Mouse (Mus musculus) heart, embryonic 14.5 days (tissue): Measurements from ENCODE around the gene Eif4g3. TPM values are rescaled to one million over a fixed set of nuclear protein-coding genes. Genes with fewer than 3 reads are reported as not detected.

ENCODE experiments used
- ATAC-seq: fragments of 200-750 bp; cut with Nextera tagmentation; 2 replicates; pipeline ENCODE4 v1.8.0; 2017; ENCODE audit warnings: low read depth, moderate TSS enrichment; ENCODE audit not compliant: insufficient number of reproducible peaks, insufficient read depth, low FRiP score
- H3K27ac ChIP-seq, 2 experiments: fragments of 200-500 bp in 1 of 2; fragments of 300-500 bp in 1 of 2; sonication (generic) in 1 of 2; replicated peaks in 1 of 2; 2 replicates each; pipeline ENCODE4 v1.5.1; 2012 to 2014; ENCODE audit warnings: low read depth in 2 of 2, low read length in 2 of 2, control low read depth in 1 of 2, mild to moderate bottlenecking in 1 of 2, mixed read lengths in 1 of 2; ENCODE audit not compliant: control insufficient read depth in 1 of 2, insufficient read depth in 1 of 2
- H3K27me3 ChIP-seq: fragments of 300-500 bp; sonication (generic); 2 replicates; pipeline ENCODE4 v1.6.1; 2014; ENCODE audit warnings: mild to moderate bottlenecking, low read length, control low read depth; ENCODE audit not compliant: control insufficient read depth, insufficient read depth
- H3K36me3 ChIP-seq: fragments of 300-500 bp; sonication (generic); 2 replicates; pipeline ENCODE4 v1.6.1; 2014; ENCODE audit warnings: mild to moderate bottlenecking, control low read depth, low read length, mixed read lengths; ENCODE audit not compliant: control insufficient read depth, insufficient read depth
- H3K4me1 ChIP-seq, 2 experiments: fragments of 200-500 bp in 1 of 2; fragments of 300-500 bp in 1 of 2; sonication (generic) in 1 of 2; 2 replicates each; pipeline ENCODE4 v1.6.1; 2012 to 2014; ENCODE audit warnings: low read length in 2 of 2, control low read depth in 1 of 2, mixed read lengths in 1 of 2; ENCODE audit not compliant: control insufficient read depth in 2 of 2, insufficient read depth in 2 of 2
- H3K4me2 ChIP-seq: fragments of 300-500 bp; sonication (generic); 2 replicates; pipeline ENCODE4 v1.6.1; 2014; ENCODE audit warnings: mild to moderate bottlenecking, low read length
- H3K4me3 ChIP-seq, 2 experiments: fragments of 200-500 bp in 1 of 2; fragments of 300-500 bp in 1 of 2; sonication (generic) in 1 of 2; 2 replicates each; pipeline ENCODE4 v1.5.1; 2012 to 2014; ENCODE audit warnings: low read length in 2 of 2, mild to moderate bottlenecking in 2 of 2, control low read depth in 1 of 2, low read depth in 1 of 2, moderate library complexity in 1 of 2; ENCODE audit not compliant: control insufficient read depth in 1 of 2, insufficient read depth in 1 of 2
- H3K9ac ChIP-seq: fragments of 300-500 bp; sonication (generic); 2 replicates; pipeline ENCODE4 v1.6.1; 2014; ENCODE audit warnings: mild to moderate bottlenecking, low read length
- H3K9me3 ChIP-seq: fragments of 300-500 bp; sonication (generic); 2 replicates; pipeline ENCODE4 v1.6.1; 2016; ENCODE audit warnings: low read length, control low read depth; ENCODE audit not compliant: control insufficient read depth
- WGBS: fragments of 180-500 bp; shearing (Covaris S2); extraction: QIAGEN DNeasy Blood & Tissue Kit; methylation state at CpG from one replicate; pipeline ENCODE4 v1.1.7; 2014; 5-methylcytosine and 5-hydroxymethylcytosine counted together
- polyA plus RNA-seq: library from polyadenylated mRNA; unstranded; fragments of >200 nt; fragmentation: Nextera tagmentation; extraction: Ambion mirVana; gene quantifications from 2 replicates; pipeline ENCODE4 v1.2.1, GENCODE M21; 2014

The Eif4g3 gene
- polyA plus RNA-seq, 1 experiment from 2014 or later, result 24.9 TPM

- no peak overlapping the region for H3K4me2 ChIP-seq
- H3K4me3 ChIP-seq, result no peak overlapping the region
- H3K9ac ChIP-seq, result no peak overlapping the region
- H3K9me3 ChIP-seq, result no peaks in the 10 kb centered on the region
- H3K27me3 ChIP-seq, result no peaks in the 10 kb centered on the region
- H3K27ac ChIP-seq, result no peak overlapping the region
- peaks cover 60% of the 10 kb centered on the region for H3K36me3 ChIP-seq
- no peak for ATAC-seq
- WGBS, result 91% methylated on average over 6 of the region's 6 CpGs
- peaks cover 5 to 8% of the 10 kb centered on the region in 2 experiments; a peak in 3 of 4 replicates for H3K4me1 ChIP-seq
Observed at GRCm38 (mm10) chr4:138029168-138029567, 36.3 kb downstream of the Eif4g3 start.

GRCm38 (mm10) chr4:138031828-138032227, 39.0 kb downstream of the Eif4g3 start:
- H3K9ac ChIP-seq, result no peak overlapping the region
- H3K4me3 ChIP-seq, result no peak overlapping the region
- ATAC-seq, result no peak
- peaks cover 0 to 10% of the 10 kb centered on the region in 2 experiments; a peak in 3 of 4 replicates for H3K4me1 ChIP-seq
- peaks cover 56% of the 10 kb centered on the region for H3K36me3 ChIP-seq
- H3K9me3 ChIP-seq, result no peaks in the 10 kb centered on the region
- H3K4me2 ChIP-seq, result no peak overlapping the region
- H3K27ac ChIP-seq, result no peak overlapping the region
- no peaks in the 10 kb centered on the region for H3K27me3 ChIP-seq
- 89% methylated on average over 10 of the region's 10 CpGs for WGBS

DNA sequence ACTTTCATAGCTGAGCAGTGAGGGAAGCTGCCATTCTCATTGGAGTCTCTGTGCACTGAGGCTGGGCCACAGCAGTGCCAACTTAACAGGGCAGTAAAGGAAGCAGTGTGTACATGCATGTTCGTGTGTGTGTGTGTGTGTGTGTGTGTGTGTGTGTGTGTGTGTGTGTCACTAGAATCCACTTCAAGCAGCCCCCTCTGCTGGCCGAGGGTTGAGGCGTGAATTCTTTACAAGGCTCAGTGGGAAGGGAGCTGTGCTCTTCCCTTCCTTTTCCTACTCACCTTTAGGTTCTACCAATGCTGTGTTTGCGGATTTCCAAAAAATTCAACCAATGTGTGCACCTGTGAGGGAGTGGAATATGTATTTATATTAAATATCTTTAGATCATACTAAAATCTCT, 41.0 kb downstream of the Eif4g3 start:
- H3K27me3 ChIP-seq, result no peaks in the 10 kb centered on the region
- no peak overlapping the region for H3K9ac ChIP-seq
- peaks cover 6 to 17% of the 10 kb centered on the region in 2 experiments for H3K4me1 ChIP-seq
- H3K4me3 ChIP-seq, result no peak overlapping the region
- no peak overlapping the region for H3K27ac ChIP-seq
- peaks cover 46% of the 10 kb centered on the region for H3K36me3 ChIP-seq
- no peak overlapping the region for H3K4me2 ChIP-seq
- WGBS, result 84% methylated on average over 4 of the region's 4 CpGs
- ATAC-seq, result no peak
- no peaks in the 10 kb centered on the region for H3K9me3 ChIP-seq

GRCm38 (mm10) chr4:138035435-138036120, 42.8 kb downstream of the Eif4g3 start:
- Histone ChIP-seq H3K4me1 (peaks cover 8 to 23% of the 10 kb centered on the region in 2 experiments), H3K9ac (no peak overlapping the region), H3K9me3 (no peaks in the 10 kb centered on the region), H3K4me2 (no peak overlapping the region), H3K4me3 (no peak overlapping the region), H3K27ac (no peak overlapping the region; a peak in 1 of 4 replicates), H3K27me3 (no peaks in the 10 kb centered on the region), H3K36me3 (peaks cover 42% of the 10 kb centered on the region)
- ATAC-seq, result no peak
- WGBS, result 78% methylated on average over 9 of the region's 9 CpGs

- ATAC-seq, result no peak
- H3K36me3 ChIP-seq, result peaks cover 33% of the 10 kb centered on the region
- H3K9ac ChIP-seq, result no peak overlapping the region
- H3K4me1 ChIP-seq, result peaks cover 8 to 23% of the 10 kb centered on the region in 2 experiments
- whole genome bisulfite sequencing, result 75% methylated on average over 8 of the region's 8 CpGs
- no peak overlapping the region for H3K4me3 ChIP-seq
- no peaks in the 10 kb centered on the region for H3K27me3 ChIP-seq
- H3K4me2 ChIP-seq, result no peak overlapping the region
- no peaks in the 10 kb centered on the region for H3K9me3 ChIP-seq
- H3K27ac ChIP-seq, result no peak overlapping the region
Observed at GRCm38 (mm10) chr4:138037110-138037509, 44.3 kb downstream of the Eif4g3 start.

DNA sequence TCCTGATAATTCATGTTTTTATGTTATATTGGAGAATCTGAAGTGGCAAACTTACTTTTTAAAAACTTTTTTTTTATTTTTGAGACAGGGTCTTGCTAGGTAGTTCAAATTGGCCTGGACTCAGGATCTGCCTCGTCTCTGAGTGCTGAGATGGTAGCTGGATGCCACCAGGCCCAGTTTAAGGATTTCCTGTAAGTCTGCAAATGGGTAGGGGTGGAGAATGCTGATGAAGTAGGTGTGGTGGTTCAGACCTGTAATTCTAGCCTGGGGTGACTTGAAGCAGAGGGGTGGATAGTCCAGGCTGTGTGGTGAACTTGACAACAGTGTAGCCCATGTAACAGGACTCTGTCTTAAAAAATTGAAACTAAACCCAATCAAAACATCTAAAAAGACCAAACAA, 45.1 kb downstream of the Eif4g3 start:
- ATAC-seq, result no peak
- Histone ChIP-seq H3K9ac (no peak overlapping the region), H3K27me3 (no peaks in the 10 kb centered on the region), H3K4me2 (no peak overlapping the region), H3K36me3 (peaks cover 29% of the 10 kb centered on the region), H3K27ac (no peak overlapping the region), H3K9me3 (no peaks in the 10 kb centered on the region), H3K4me3 (no peak overlapping the region), H3K4me1 (peaks cover 8 to 23% of the 10 kb centered on the region in 2 experiments)
- WGBS, result 71% methylated on average over 1 of the region's 1 CpGs

DNA sequence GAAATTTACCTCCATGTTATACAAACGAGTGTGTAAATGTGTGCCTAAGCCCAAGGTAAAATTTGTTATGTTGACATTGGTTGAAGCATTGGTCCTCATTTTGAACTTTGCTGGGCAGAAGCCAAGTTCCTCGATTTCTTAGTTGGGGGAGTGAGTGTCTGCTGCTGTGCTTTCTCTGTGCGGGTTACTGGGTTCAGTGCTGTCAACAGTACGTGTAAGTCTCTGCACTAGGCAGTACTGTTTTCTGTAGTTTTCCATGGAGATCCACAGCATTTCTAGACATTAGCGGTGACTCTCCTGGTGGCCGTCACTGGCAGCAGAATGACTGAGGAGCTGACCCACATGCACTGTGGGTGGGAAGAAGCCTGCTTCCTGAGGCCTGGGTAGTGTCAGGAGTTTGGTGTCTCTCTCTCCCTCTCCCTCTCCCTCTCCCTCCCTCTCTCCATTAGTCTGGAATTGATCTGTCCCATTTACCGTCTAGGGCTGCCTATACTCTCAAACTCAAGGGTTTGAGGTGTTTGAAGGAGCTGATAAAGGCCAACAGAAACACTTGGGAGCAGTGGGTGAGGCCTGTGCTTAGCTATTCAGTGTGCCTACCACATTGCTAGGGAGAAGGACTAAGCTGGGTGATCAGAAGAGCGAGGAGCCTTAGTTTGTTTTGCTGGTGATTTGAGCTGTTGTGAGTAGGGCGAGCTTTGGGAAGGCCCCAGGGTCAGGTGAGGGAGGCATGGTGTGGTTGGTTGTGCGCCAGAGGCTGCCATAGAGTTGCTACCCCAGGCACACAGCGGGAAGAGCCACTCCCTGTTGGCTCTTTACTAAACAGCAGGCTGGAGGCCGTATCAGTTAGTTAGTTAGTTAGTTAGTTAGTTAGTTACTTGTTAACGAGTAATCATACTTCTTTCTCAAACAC, 45.8 kb downstream of the Eif4g3 start:
- H3K9me3 ChIP-seq, result no peaks in the 10 kb centered on the region
- H3K4me3 ChIP-seq, result no peak overlapping the region
- H3K36me3 ChIP-seq, result peaks cover 28% of the 10 kb centered on the region
- H3K4me1 ChIP-seq, result peaks cover 8 to 23% of the 10 kb centered on the region in 2 experiments
- ATAC-seq, result peak; percentile 35; the same call in 1 of the 2 replicates
- no peak overlapping the region for H3K4me2 ChIP-seq
- peak overlapping the region in 1 of 2 experiments; percentile 40; a peak in 2 of 4 replicates for H3K27ac ChIP-seq
- no peak overlapping the region for H3K9ac ChIP-seq
- WGBS, result 43% methylated on average over 13 of the region's 13 CpGs
- H3K27me3 ChIP-seq, result no peaks in the 10 kb centered on the region
